Mouse (Mus musculus): ENCODE data around the gene Ofcc1. TPM values are rescaled to one million over a fixed set of nuclear protein-coding genes. Genes with fewer than 3 reads are reported as not detected.
A peak's percentile ranks its signal among the peaks of the same experiment; 100 is the strongest.

Gene Ofcc1
- polyA plus RNA-seq, 1 experiment from 2014 or later: not detected

DNA sequence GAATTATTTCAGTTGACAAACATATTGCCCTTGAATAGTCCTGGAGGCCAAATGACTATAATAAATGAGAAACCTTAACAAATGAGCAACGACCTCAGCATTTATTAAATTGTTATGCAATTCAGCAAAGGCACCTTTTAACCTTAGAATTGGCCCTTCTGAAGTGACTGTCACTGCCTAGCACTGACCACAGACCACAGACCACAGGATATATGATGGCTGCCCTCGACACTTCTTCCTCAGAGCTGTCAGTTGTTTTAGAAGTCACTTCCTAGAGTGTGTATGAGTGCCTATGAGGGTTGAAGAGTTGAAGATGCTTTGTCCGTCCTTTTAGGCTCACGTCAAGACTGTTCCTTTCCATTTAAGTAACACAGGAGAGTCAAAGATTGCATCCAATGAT, 72.6 kb downstream of the Ofcc1 start:
- TF ChIP-seq CTCF (IDR thresholded peaks at IDR 0.05; ENCODE audit: low read depth): no peak
- Histone ChIP-seq H3K4me2 (no peak overlapping the region), H3K4me1 (ENCODE audit: insufficient read depth) (no peaks in the 10 kb centered on the region), H3K9ac (no peak overlapping the region), H3K36me3 (ENCODE audit: insufficient read depth) (no peaks in the 10 kb centered on the region), H3K27ac (ENCODE audit: low read depth) (no peak overlapping the region), H3K27me3 (ENCODE audit: insufficient read depth, low read length) (no peaks in the 10 kb centered on the region), H3K9me3 (ENCODE audit: low read depth, low read length) (no peaks in the 10 kb centered on the region), H3K4me3 (ENCODE audit: low read depth, low read length) (no peak overlapping the region)
- DNase-seq: no peak
- ATAC-seq (ENCODE audit: insufficient read depth): no peak
- 70% methylated on average over 4 of the region's 4 CpGs for WGBS

DNA sequence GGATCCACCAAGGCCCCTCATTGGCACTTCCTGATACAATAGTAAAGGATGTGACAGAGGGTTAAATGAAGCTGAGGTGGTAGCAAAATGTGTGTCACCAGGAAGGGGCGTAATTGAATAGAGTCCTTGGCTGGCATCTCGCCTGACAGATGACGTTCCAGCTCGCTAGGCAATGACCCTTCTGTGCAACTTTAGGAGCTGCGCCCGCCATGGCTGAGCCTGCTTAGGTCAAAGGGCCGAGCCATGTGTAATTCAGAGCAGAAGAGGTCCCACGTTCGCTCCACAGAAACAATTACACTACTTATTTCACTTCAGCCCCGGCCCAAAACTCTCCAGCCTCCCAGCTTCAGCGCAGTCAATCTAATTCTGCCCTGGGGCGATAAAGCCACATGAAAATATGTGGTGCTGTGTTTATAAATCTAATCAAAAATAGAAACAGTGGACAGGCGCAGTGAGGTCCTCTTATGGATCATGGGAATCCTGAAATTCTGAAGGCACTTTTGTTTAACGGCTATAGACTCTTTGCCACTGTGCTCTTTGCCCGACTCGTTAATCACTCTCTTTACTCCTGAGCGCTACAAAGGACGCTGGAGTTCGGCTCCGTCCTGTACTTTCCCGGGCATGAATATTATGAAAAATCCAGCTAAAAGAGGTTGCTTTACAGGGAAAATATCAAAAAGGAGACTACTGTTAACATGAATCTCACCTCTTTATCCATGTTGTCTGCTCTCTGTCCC, 73.8 kb downstream of the Ofcc1 start:
- no peak for ATAC-seq (ENCODE audit: insufficient read depth)
- Histone ChIP-seq H3K4me1 (ENCODE audit: insufficient read depth) (no peaks in the 10 kb centered on the region), H3K36me3 (ENCODE audit: insufficient read depth) (no peaks in the 10 kb centered on the region), H3K9ac (no peak overlapping the region), H3K27ac (ENCODE audit: low read depth) (no peak overlapping the region), H3K27me3 (ENCODE audit: insufficient read depth, low read length) (no peaks in the 10 kb centered on the region), H3K4me2 (peak overlapping the region; percentile 18; the same call in 1 of the 2 replicates), H3K4me3 (ENCODE audit: low read depth, low read length) (no peak overlapping the region), H3K9me3 (ENCODE audit: low read depth, low read length) (no peaks in the 10 kb centered on the region)
- TF ChIP-seq CTCF (IDR thresholded peaks at IDR 0.05; ENCODE audit: low read depth): no peak
- 50% methylated on average over 21 of the region's 21 CpGs for WGBS
- DNase-seq: no peak

DNA sequence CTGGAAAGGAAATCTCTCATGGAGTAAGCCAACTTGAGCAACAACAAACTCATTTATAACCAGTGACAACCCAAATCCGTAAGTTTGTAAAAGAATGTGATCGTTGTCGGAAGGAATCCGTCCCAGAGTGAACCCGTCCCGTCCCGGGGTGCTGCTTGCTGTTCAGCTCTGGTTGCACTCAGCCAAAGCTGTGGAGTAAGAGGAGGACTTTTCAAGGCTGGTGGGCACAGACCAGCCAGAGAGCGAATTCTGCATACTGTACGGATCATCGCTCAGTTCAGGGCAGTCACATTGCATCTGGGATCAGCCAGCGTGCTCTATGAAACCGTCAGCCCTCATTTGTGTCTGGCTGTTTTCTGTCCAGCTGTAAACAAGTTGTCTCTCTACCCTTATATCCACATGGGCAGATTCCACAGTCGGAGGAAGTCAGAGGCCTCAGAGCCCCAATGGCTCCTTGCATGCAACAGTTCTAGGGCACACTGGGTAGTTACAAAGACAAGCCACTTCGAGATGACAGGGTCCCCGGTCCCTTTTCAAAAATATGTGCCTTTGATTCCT, 75.9 kb downstream of the Ofcc1 start:
- Histone ChIP-seq H3K9ac (no peak overlapping the region), H3K9me3 (ENCODE audit: low read depth, low read length) (no peaks in the 10 kb centered on the region), H3K4me2 (peak overlapping the region; percentile 18; the same call in 1 of the 2 replicates), H3K4me1 (ENCODE audit: insufficient read depth) (no peaks in the 10 kb centered on the region), H3K27ac (ENCODE audit: low read depth) (no peak overlapping the region), H3K27me3 (ENCODE audit: insufficient read depth, low read length) (no peaks in the 10 kb centered on the region), H3K4me3 (ENCODE audit: low read depth, low read length) (no peak overlapping the region), H3K36me3 (ENCODE audit: insufficient read depth) (no peaks in the 10 kb centered on the region)
- no peak for TF ChIP-seq CTCF (IDR thresholded peaks at IDR 0.05; ENCODE audit: low read depth)
- ATAC-seq (ENCODE audit: insufficient read depth) (peak; percentile 44; the same call in 1 of the 2 replicates), DNase-seq (peak; percentile 32)
- WGBS: 43% methylated on average over 15 of the region's 15 CpGs

DNA sequence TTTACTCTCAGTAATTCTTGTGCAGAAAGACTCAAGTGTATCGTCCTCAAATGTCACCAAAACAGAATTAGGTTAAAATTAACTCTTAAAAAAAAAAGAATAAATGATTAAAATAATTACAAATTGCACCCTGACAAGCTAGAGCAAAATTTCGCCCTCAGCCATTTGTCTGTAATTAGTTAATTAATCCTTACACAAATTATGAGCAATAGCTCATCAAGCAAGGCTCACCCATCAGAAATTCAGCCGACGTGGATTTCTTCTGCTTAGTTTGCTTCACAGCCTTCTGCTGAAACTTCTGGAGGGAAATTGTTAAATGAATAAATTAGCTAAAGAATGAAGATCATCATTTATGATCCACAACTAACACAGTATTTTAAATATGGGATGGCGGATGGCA, 80.6 kb downstream of the Ofcc1 start:
- no peak overlapping the region for H3K4me2 ChIP-seq
- no peaks in the 10 kb centered on the region for H3K27me3 ChIP-seq (ENCODE audit: insufficient read depth, low read length)
- WGBS: 80% methylated on average over 5 of the region's 5 CpGs
- no peaks in the 10 kb centered on the region for H3K4me1 ChIP-seq (ENCODE audit: insufficient read depth)
- H3K9ac ChIP-seq: no peak overlapping the region
- no peaks in the 10 kb centered on the region for H3K36me3 ChIP-seq (ENCODE audit: insufficient read depth)
- DNase-seq: no peak
- no peak overlapping the region for H3K27ac ChIP-seq (ENCODE audit: low read depth)
- ATAC-seq (ENCODE audit: insufficient read depth): no peak
- H3K4me3 ChIP-seq (ENCODE audit: low read depth, low read length): no peak overlapping the region
- no peak for TF ChIP-seq CTCF (IDR thresholded peaks at IDR 0.05; ENCODE audit: low read depth)
- no peaks in the 10 kb centered on the region for H3K9me3 ChIP-seq (ENCODE audit: low read depth, low read length)

DNA sequence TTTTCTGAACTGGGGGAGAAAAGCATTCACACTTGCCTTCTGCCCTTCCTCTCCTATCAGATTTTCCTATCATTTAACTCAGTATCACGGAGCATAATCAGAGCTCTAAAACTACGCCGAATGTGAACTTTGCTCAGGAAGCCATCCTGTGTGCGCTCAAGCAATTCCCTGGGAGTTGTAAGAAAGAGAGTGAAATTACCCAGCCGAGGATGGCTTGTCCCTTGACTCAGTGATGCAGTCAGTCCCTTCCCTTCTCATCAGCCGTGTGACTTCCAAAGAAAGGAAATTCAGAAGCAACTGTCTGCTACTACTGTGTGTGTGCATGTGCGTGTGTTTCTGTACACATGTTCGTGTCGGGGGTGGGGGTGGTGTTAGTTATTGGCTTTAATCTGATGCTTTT, 93.7 kb downstream of the Ofcc1 start:
- Histone ChIP-seq H3K27ac (ENCODE audit: low read depth) (no peak overlapping the region), H3K4me2 (no peak overlapping the region), H3K36me3 (ENCODE audit: insufficient read depth) (no peaks in the 10 kb centered on the region), H3K27me3 (ENCODE audit: insufficient read depth, low read length) (no peaks in the 10 kb centered on the region), H3K9me3 (ENCODE audit: low read depth, low read length) (no peaks in the 10 kb centered on the region), H3K4me1 (ENCODE audit: insufficient read depth) (no peaks in the 10 kb centered on the region), H3K4me3 (ENCODE audit: low read depth, low read length) (no peak overlapping the region), H3K9ac (no peak overlapping the region)
- no peak for DNase-seq
- WGBS: 86% methylated on average over 9 of the region's 9 CpGs
- TF ChIP-seq CTCF (IDR thresholded peaks at IDR 0.05; ENCODE audit: low read depth): no peak
- ATAC-seq (ENCODE audit: insufficient read depth): no peak

DNA sequence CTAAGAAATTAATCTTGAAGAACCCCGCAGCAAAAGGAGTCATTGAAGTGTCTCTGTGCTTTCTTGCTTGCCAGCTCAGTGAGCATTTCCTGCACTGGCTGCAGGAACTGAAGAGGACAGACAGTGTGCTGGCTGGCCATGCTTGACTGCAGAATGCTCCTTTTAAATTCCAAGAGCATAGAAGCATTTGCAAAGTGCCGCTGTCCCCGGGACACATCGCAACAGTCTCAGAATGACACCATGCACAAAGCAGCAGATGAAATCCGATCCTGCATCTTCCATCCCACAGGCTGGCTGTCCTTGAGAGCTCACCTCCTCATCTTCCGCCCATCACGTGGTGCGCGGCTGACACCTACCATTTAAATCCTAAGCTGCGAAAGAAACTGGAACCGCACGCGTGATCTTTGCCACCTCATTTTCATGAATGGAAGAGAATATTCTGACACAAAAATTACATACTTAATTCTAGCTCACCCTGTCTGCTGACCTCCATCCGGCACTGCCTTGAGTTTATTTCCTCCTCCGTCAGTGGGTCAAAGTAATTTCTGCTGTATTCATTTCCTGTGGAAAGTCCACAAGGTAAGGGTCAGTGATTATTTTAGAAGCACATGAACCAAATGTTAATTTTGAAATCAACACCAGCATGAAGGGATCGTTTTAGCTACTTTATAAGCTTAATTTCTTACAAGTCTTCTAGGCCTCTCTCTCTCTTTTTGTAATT, 98.0 kb downstream of the Ofcc1 start:
- no peak for TF ChIP-seq CTCF (IDR thresholded peaks at IDR 0.05; ENCODE audit: low read depth)
- H3K9me3 ChIP-seq (ENCODE audit: low read depth, low read length): no peaks in the 10 kb centered on the region
- no peak overlapping the region for H3K27ac ChIP-seq (ENCODE audit: low read depth)
- H3K4me1 ChIP-seq (ENCODE audit: insufficient read depth): no peaks in the 10 kb centered on the region
- no peaks in the 10 kb centered on the region for H3K27me3 ChIP-seq (ENCODE audit: insufficient read depth, low read length)
- H3K9ac ChIP-seq: no peak overlapping the region
- H3K4me2 ChIP-seq: no peak overlapping the region
- H3K36me3 ChIP-seq (ENCODE audit: insufficient read depth): no peaks in the 10 kb centered on the region
- WGBS: 58% methylated on average over 16 of the region's 16 CpGs
- DNase-seq (peak; percentile 14), ATAC-seq (ENCODE audit: insufficient read depth) (no peak)
- H3K4me3 ChIP-seq (ENCODE audit: low read depth, low read length): no peak overlapping the region

DNA sequence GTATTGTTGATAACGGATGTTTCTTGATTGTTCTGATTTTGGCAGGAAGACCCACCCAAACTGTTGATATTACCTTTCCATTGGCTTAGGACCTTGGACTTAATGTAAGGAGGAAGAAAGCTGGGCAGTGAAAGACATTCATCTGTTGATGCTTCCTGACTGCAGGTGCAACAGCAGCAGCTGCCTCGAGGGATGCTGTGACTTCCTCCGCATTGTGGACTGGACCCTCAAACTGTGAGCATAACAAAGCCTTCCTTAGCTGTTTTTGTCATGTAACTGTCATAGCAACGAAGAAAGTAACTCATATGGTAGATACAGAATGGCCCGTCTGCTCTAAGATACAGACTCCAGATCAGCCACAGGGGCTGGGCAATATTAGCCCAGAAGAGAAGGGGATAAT, 102.5 kb downstream of the Ofcc1 start:
- H3K9me3 ChIP-seq (ENCODE audit: low read depth, low read length): no peaks in the 10 kb centered on the region
- H3K4me1 ChIP-seq (ENCODE audit: insufficient read depth): no peaks in the 10 kb centered on the region
- WGBS: 76% methylated on average over 5 of the region's 5 CpGs

More for the DNA sequence above, 102.5 kb downstream of the Ofcc1 start:
- H3K4me2 ChIP-seq: no peak overlapping the region
- no peak for TF ChIP-seq CTCF (IDR thresholded peaks at IDR 0.05; ENCODE audit: low read depth)
- no peak for DNase-seq
- no peak overlapping the region for H3K9ac ChIP-seq
- no peak overlapping the region for H3K4me3 ChIP-seq (ENCODE audit: low read depth, low read length)
- H3K27ac ChIP-seq (ENCODE audit: low read depth): no peak overlapping the region
- H3K27me3 ChIP-seq (ENCODE audit: insufficient read depth, low read length): no peaks in the 10 kb centered on the region
- ATAC-seq (ENCODE audit: insufficient read depth): no peak
- H3K36me3 ChIP-seq (ENCODE audit: insufficient read depth): no peaks in the 10 kb centered on the region
